22 mouse cellular contexts compared by ENCODE assay signal in genomic region chr4:125606147-125606546, GRCm38 (mm10).
DNase-seq lines count a peak whose midpoint lies in the region; ATAC-seq and TF ChIP-seq lines count a peak whose summit lies in the region.
"Had no signal": no experiment of that assay in that cellular context is flagged by ENCODE, and none has a peak within 500 bp of the region (broad histone marks: within the 10 kb centered on the region; RNA-seq: fewer than 3 reads in every experiment).

No protein-coding gene starts in this region.

- H3K4me2 ChIP-seq in midbrain, postnatal 0 days (ENCODE audit: low read depth, low read length, poor library complexity, severe bottlenecking), result no peak overlapping the region
- H3K4me2 ChIP-seq: embryonic facial prominence, embryonic 12.5 days; forebrain, embryonic 13.5 days; forebrain, embryonic 15.5 days had no signal

- 81% methylated on average over 6 of the region's 6 CpGs for WGBS in midbrain, postnatal 0 days

- H3K9me3 ChIP-seq in E14TG2a.4 (ENCODE audit: low read length) (0 out of 2 replicates have a peak, but pooled peaks cover 5% of the 10 kb centered on the region), ES-Bruce4 (replicated peaks; ENCODE audit: control insufficient read depth, insufficient read depth, low read length, poor library complexity, severe bottlenecking) (no peaks in the 10 kb centered on the region)
- no peaks in the 10 kb centered on the region for H3K9me3 ChIP-seq in midbrain, postnatal 0 days (ENCODE audit: low read length)
- H3K9me3 ChIP-seq: embryonic facial prominence, embryonic 10.5 days; embryonic facial prominence, embryonic 12.5 days; forebrain, embryonic 13.5 days; forebrain, embryonic 15.5 days had no signal

- peaks cover 88% of the 10 kb centered on the region for H3K4me1 ChIP-seq in E14TG2a.4 (replicated peaks; ENCODE audit: low read depth, low read length)
- peaks cover 10% of the 10 kb centered on the region for H3K4me1 ChIP-seq in ES-Bruce4 (ENCODE audit: control insufficient read depth, insufficient read depth, low read length)
- no peaks in the 10 kb centered on the region for H3K4me1 ChIP-seq in midbrain, postnatal 0 days (ENCODE audit: insufficient read depth, low read length)
- H3K4me1 ChIP-seq: embryonic facial prominence, embryonic 12.5 days had no signal

- no peaks in the 10 kb centered on the region for H3K27me3 ChIP-seq in E14TG2a.4 (ENCODE audit: insufficient read depth, low read length)
- no peaks in the 10 kb centered on the region for H3K27me3 ChIP-seq in ES-Bruce4 (ENCODE audit: control insufficient read depth, insufficient read depth, low read length, poor library complexity, severe bottlenecking)
- H3K27me3 ChIP-seq in midbrain, postnatal 0 days (ENCODE audit: insufficient read depth, low read length), result no peaks in the 10 kb centered on the region
- H3K27me3 ChIP-seq: embryonic facial prominence, embryonic 12.5 days; forebrain, embryonic 15.5 days had no signal

- no peak for TF ChIP-seq POLR2A in ES-Bruce4 (IDR thresholded peaks at IDR 0.05; ENCODE audit: insufficient read depth, low read length)

- H3K4me3 ChIP-seq in E14TG2a.4 (replicated peaks; ENCODE audit: low read length), result 0 out of 2 replicates have a peak overlapping the region, but pooled peaks have one; percentile 7
- H3K4me3 ChIP-seq in ES-Bruce4 (ENCODE audit: low read depth, low read length), result no peak overlapping the region
- no peak overlapping the region for H3K4me3 ChIP-seq in left cerebral cortex, adult 2 months
- H3K4me3 ChIP-seq in midbrain, postnatal 0 days (ENCODE audit: low read depth, low read length), result no peak overlapping the region
- H3K4me3 ChIP-seq: embryonic facial prominence, embryonic 10.5 days; embryonic facial prominence, embryonic 12.5 days; forebrain, embryonic 13.5 days; forebrain, embryonic 15.5 days had no signal

- peak overlapping the region; percentile 23 for H3K27ac ChIP-seq in ES-Bruce4 (ENCODE audit: insufficient read depth, low read length)
- no peak overlapping the region for H3K27ac ChIP-seq in left cerebral cortex, adult 2 months
- H3K27ac ChIP-seq in midbrain, postnatal 0 days (ENCODE audit: low read depth, low read length), result no peak overlapping the region
- H3K27ac ChIP-seq: embryonic facial prominence, embryonic 10.5 days; embryonic facial prominence, embryonic 12.5 days; forebrain, embryonic 13.5 days; forebrain, embryonic 15.5 days had no signal

- TF ChIP-seq EP300 in ES-Bruce4 (IDR thresholded peaks at IDR 0.05; ENCODE audit: insufficient read depth, low read depth, low read length), result no peak

- ATAC-seq in midbrain, postnatal 0 days (ENCODE audit: low FRiP score), result no peak
- ATAC-seq: activated CD4-positive, CD25-positive, alpha-beta regulatory T cell, adult 4 months; forebrain, embryonic 13.5 days; forebrain, embryonic 15.5 days; forebrain, postnatal 0 days; Patski had no signal

- H3K36me3 ChIP-seq in E14TG2a.4 (ENCODE audit: insufficient read depth, low read length) (no peaks in the 10 kb centered on the region), ES-Bruce4 (ENCODE audit: control insufficient read depth, insufficient read depth, low read length, poor library complexity, severe bottlenecking) (no peaks in the 10 kb centered on the region)
- H3K36me3 ChIP-seq in midbrain, postnatal 0 days (ENCODE audit: insufficient read depth, low read length), result no peaks in the 10 kb centered on the region
- H3K36me3 ChIP-seq: embryonic facial prominence, embryonic 10.5 days; embryonic facial prominence, embryonic 12.5 days; forebrain, embryonic 15.5 days; G1E had no signal

- TF ChIP-seq CTCF in E14TG2a.4 (conservative IDR thresholded peaks at IDR 0.05; ENCODE audit: low read length) (no peak), ES-Bruce4 (IDR thresholded peaks at IDR 0.05; ENCODE audit: low read depth, low read length) (no peak)
- no peak for TF ChIP-seq CTCF in left cerebral cortex, adult 2 months (IDR thresholded peaks at IDR 0.05)
- no peak for TF ChIP-seq CTCF in midbrain, postnatal 0 days (IDR thresholded peaks at IDR 0.05)

- intact Hi-C loops in left cerebral cortex, adult 2 months (cut with DNase I), result loop anchor here (10.0 kb wide), 1 partner anchor 371 kb away; no protein-coding TSS in a partner anchor

- no peak overlapping the region for H3K9ac ChIP-seq in ES-Bruce4 (ENCODE audit: low read depth, poor library complexity, severe bottlenecking)
- H3K9ac ChIP-seq in midbrain, postnatal 0 days (replicated peaks; ENCODE audit: low read length, poor library complexity, severe bottlenecking), result no peak overlapping the region
- H3K9ac ChIP-seq: embryonic facial prominence, embryonic 12.5 days; forebrain, embryonic 13.5 days; forebrain, embryonic 15.5 days; forebrain, postnatal 0 days had no signal

- peak; percentile 87 for DNase-seq in R1 (ENCODE audit: low read depth, low spot score)
- no peak for DNase-seq in left cerebral cortex, adult 2 months (ENCODE audit: extremely low spot score in 1 of 2, low spot score in 2 of 2)
- no peak for DNase-seq in urinary bladder, postnatal 25 days (ENCODE audit: low spot score)
- DNase-seq in midbrain, postnatal 0 days (ENCODE audit: low spot score), result no peak
- DNase-seq: adrenal gland, adult 8-10 months; adrenal gland, postnatal 14 days; adrenal gland, postnatal 36 days; cerebellum, adult 11-12 months; cerebellum, adult 2 months; cerebellum, adult 9-10 months; cerebellum, postnatal 10 days; cerebellum, postnatal 25 days; forebrain, postnatal 0 days had no signal
